Mouse (Mus musculus) kidney, postnatal 10 days (tissue): ENCODE data around the gene Coro2b.

ENCODE experiments used
- DNase-seq: peaks from one replicate; pipeline ENCODE4 v3.0.0; 2021; ENCODE audit warnings: mixed read lengths

Gene Coro2b

GRCm38 (mm10) chr9:62536655-62537631 lies at the start of gene Coro2b:
TSS of gene Coro2b (minus strand) at chr9:62537044.
- DNase-seq: peak; percentile 90

DNA sequence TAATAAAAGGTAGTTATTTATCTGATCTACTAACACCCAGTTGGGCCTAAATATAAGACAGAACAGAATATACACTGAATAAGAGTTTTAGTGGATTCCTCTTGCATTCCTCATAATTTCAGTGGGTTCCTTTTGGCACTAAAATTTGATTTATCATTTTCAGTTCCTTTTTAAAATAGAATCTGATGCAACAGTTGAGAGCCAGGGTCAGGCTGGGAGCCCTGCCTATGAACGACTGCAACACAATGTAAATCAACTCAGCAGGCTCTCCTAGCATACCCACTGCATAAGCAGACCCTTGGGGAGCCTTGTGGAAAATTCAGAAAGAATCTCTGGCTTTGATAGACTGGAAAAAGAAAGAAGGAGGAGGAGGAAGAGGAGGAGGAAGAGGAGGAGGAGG lies 40.7 kb upstream of the Coro2b start:
- no peak for DNase-seq

DNA sequence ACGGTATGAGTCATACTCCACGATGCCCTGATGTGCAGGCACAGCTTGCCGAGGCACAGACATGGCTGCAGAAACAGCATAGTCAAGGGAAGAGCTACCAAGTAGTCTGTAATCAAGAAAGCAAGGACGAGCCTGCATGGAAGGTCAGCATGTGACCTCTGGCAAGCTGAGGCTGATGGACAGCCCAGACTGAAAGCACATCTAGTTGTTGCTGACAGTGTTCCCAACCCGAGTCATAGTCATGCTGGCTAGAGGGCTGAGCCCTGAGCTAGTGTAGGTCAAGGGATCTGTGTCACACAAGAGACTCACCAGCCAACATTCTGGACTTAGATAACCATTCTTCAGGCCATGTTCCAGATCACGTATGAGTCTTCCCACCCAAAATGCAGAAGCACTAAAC lies 32.3 kb upstream of the Coro2b start:
- peak; percentile 50 for DNase-seq

- DNase-seq: no peak
Measured at GRCm38 (mm10) chr9:62567818-62568217, 31.0 kb upstream of the Coro2b start.

DNA sequence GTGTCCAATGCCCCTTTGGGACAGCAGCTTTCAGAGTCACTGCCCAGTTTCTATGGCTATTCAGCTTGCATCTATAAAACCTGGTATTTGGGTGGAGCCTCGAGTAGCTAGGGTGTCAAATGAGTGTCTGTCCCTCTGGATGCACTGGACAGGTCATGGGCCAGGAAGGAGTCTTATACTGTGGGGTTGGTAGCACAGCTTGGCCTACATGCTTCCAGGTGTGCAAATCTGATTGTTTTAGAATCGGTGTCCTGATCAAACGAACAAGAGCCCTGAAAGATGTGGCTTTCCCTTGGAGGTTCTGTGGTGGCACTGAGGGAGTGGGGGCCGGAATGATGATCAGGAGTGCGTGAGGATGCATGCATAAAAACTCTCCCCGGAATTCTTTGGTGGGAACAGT lies 25.4 kb upstream of the Coro2b start:
- no peak for DNase-seq

DNA sequence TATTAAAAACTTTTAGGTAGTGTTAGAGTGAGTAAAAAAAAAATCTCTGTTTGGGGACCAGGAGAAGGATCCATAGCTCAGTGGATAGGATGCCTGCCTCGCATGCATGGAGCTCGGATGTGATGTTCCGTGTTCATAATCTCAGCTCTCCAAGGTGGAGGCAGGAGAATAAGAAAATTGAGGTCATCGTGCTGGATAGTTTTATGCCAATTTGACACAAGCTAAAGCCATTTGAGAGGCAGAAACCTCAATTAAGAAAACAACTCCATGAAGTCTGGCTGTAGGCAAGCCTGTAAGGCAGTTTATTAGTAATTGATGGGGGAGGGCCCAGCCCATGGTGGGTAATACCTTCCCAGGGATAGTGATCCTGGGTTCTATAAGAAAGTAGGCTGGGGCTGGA lies 23.6 kb upstream of the Coro2b start:
- no peak for DNase-seq

GRCm38 (mm10) chr9:62560006-62560405 lies 23.2 kb upstream of the Coro2b start:
- peak; percentile 87 for DNase-seq

GRCm38 (mm10) chr9:62559446-62559845 lies 22.6 kb upstream of the Coro2b start:
- peak; percentile 3 for DNase-seq

DNA sequence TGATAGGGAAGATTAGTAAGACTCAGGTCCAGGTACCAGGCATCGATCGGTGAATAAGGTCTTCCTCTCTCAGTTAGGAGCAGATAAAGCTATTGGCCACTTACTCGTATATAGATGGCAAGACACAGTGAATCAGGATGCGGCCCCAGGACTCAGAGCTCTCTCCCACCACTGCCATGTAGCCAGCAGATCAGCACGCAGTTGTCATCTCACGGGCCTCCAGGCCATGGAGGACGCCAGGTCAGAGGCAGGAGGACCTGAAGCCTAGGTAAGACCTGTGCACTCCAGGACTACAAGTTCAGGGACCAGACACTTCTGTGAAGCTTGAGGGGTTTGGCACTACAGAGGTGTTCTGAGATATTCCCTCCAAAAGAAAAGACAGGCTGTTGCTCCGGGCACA lies 21.2 kb upstream of the Coro2b start:
- peak; percentile 3 for DNase-seq

- DNase-seq: no peak
Measured at GRCm38 (mm10) chr9:62556748-62557147, 19.9 kb upstream of the Coro2b start.

- peak; percentile 62 for DNase-seq
Measured at GRCm38 (mm10) chr9:62555258-62555856, 18.5 kb upstream of the Coro2b start.

- no peak for DNase-seq
Measured at GRCm38 (mm10) chr9:62554606-62555005, 17.8 kb upstream of the Coro2b start.

GRCm38 (mm10) chr9:62553366-62553940 lies 16.6 kb upstream of the Coro2b start:
- peak; percentile 85 for DNase-seq

GRCm38 (mm10) chr9:62551531-62551930 lies 14.7 kb upstream of the Coro2b start:
- no peak for DNase-seq

DNA sequence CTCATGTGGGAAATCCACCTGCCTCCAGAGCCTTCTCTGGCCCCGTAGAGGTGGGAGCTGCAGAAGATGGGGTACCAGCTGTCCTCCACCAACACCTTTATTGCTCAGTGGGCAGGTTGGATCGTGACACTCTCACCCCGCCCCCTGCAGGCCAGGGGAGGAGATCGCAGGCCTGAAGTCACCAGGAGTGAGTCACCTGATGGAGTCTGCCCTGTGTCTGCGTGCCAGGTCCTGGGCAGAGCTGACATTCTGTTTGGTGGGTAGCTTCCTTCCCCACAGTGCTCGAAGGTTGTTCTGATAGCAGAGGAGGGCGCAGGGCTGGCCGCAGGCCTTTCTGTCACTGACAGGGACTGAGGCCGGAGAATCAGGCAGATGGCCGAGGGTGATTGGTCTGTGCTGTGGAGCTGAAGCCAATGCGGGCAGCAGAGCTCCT lies 13.8 kb upstream of the Coro2b start:
- DNase-seq: peak; percentile 82

GRCm38 (mm10) chr9:62549809-62550208 lies 13.0 kb upstream of the Coro2b start:
- DNase-seq: peak; percentile 92

DNA sequence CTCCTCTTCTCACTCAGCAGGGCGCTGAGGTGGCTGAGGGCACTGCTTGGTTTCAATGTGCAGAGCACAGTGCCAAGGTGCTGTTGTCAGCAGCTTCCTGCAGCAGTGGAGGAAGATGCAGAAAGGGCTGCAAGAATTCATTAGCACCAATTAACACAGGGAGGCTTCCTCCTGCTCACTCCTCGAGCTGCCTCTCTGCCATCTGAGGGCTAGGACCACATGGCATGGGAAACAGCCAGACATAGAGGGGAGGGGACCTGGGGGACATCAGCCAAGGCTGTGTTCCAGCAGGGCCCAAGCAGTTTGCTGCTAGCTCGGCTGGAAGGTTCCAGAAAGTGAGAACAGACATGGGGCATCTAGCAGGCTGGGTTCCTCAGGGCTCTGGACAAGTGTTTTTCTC lies 10.6 kb upstream of the Coro2b start:
- no peak for DNase-seq

GRCm38 (mm10) chr9:62544856-62545255 lies 8.0 kb upstream of the Coro2b start:
- DNase-seq: no peak

DNA sequence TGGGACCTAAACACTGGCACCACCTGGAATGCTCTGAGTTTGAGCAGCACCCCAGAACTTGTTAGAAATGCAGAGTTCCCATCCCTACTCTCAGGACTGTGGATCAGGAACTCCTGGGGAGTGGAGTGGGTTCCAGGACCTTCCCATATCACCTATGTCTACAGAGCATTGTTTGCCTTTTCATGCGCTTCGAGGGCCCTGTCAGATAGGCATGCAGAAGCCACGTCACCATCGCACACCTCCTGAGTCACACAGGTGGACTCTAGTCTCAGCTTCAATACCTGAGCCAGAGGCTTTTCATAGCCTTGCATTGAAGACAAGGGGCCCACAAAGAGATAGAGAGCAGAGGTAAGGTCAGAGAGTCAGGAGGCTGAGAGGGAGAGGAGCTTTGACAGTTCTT lies 7.0 kb upstream of the Coro2b start:
- DNase-seq: no peak

DNA sequence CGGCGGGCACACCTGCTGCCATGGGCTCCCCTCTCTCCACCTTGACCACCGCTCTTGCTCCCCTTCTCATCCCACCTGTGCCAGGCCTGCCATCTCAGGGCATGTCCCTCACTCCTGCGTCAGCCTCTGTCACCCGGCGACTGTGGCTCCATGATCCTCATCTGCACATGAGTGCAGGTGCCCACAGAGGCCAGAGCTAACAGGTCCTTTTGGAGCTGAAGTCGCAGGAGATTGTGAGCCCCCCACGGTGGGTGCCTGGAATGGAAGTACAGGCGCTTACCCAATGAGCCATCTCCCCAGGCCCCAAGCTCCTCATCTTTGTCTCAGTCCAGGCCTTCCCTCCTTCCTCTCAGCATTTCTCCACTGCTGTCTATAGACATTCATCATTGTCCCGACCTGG lies 4.8 kb upstream of the Coro2b start:
- no peak for DNase-seq

- DNase-seq: peak; percentile 63
Measured at GRCm38 (mm10) chr9:62541182-62541581, 4.3 kb upstream of the Coro2b start.

- peak; percentile 67 for DNase-seq
Measured at GRCm38 (mm10) chr9:62540736-62541135, 3.9 kb upstream of the Coro2b start.

GRCm38 (mm10) chr9:62540166-62540565 lies 3.3 kb upstream of the Coro2b start:
- no peak for DNase-seq

- DNase-seq: no peak
Measured at GRCm38 (mm10) chr9:62539251-62539711, 2.4 kb upstream of the Coro2b start.
